Mouse (Mus musculus): ENCODE results near the gene Grik5. TPM values are rescaled to one million over a fixed set of nuclear protein-coding genes. Genes with fewer than 3 reads are reported as not detected.
A peak's percentile ranks its signal among the peaks of the same experiment; 100 is the strongest.

Grik5 gene
- polyA plus RNA-seq, 1 experiment from 2014 or later, result 7.0 TPM

- Histone ChIP-seq H3K4me2 (ENCODE audit: low read length) (no peak overlapping the region), H3K36me3 (ENCODE audit: control insufficient read depth, insufficient read depth, low read length) (peaks cover 7% of the 10 kb centered on the region; the same call in 1 of the 2 replicates), H3K9ac (ENCODE audit: low read length) (no peak overlapping the region), H3K9me3 (ENCODE audit: control insufficient read depth, low read length) (no peaks in the 10 kb centered on the region), H3K4me3 (ENCODE audit: low read depth, low read length) (no peak overlapping the region), H3K27me3 (replicated peaks; ENCODE audit: control insufficient read depth, insufficient read depth, low read length) (peaks cover 85% of the 10 kb centered on the region), H3K27ac (ENCODE audit: low read depth) (no peak overlapping the region), H3K4me1 (replicated peaks; ENCODE audit: control insufficient read depth, insufficient read depth, low read length) (peaks cover 7% of the 10 kb centered on the region; the same call in 1 of the 2 replicates)
- WGBS, result 2% methylated on average over 14 of the region's 17 CpGs
- ATAC-seq (replicated peaks; ENCODE audit: low FRiP score, low TSS enrichment, low read depth) (no peak), DNase-seq (ENCODE audit: low spot score) (peak; percentile 87)
These were observed 63.5 kb downstream of the Grik5 start for GRCm38 (mm10) chr7:25008635-25009034.

DNA sequence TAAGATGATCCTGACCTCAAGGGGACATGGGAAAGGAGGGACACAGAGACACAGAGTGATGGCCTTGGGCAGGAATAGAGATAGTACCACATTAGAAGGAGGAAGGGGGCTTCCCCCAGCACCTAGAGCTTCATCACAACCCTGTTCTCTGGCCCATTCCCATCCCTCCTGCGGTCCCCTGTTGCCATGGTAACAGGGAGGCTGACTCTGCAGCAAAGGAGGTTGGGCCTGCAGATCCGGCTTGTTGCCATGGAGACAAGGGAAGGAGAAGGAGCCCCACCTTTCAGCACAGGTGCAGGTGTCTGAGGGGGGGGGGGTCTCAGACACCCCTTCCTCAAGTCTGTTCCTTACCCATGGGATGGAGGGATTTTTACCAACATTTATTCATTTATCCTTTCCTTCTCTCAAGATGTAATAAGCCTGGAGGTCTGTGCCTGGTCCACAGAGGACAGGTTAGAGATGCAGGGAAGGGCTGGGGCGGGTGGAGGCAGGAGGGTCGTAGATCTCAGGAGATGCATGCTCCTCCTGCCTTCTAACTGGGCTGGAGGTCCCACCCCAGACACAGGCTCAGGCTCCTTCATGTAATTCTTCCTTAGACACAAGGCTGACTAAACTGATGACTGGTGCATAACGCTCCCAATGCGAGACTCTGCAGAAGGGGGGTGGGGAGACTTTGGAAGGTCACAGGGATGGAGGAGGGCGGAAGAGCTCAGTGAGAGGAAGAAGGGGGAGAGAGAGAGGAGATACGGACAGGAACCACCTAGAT lies 64.4 kb downstream of the Grik5 start:
- Histone ChIP-seq H3K9ac (ENCODE audit: low read length) (no peak overlapping the region), H3K4me2 (ENCODE audit: low read length) (no peak overlapping the region), H3K27me3 (replicated peaks; ENCODE audit: control insufficient read depth, insufficient read depth, low read length) (peaks cover 85% of the 10 kb centered on the region), H3K27ac (ENCODE audit: low read depth) (no peak overlapping the region), H3K4me3 (ENCODE audit: low read depth, low read length) (no peak overlapping the region), H3K9me3 (ENCODE audit: control insufficient read depth, low read length) (no peaks in the 10 kb centered on the region), H3K36me3 (ENCODE audit: control insufficient read depth, insufficient read depth, low read length) (0 out of 2 replicates have a peak, but pooled peaks cover 5% of the 10 kb centered on the region), H3K4me1 (replicated peaks; ENCODE audit: control insufficient read depth, insufficient read depth, low read length) (peaks cover 7% of the 10 kb centered on the region; the same call in 1 of the 2 replicates)
- no peak for DNase-seq (ENCODE audit: low spot score)
- WGBS, result 29% methylated on average over 8 of the region's 8 CpGs
- ATAC-seq (replicated peaks; ENCODE audit: low FRiP score, low TSS enrichment, low read depth), result no peak

DNA sequence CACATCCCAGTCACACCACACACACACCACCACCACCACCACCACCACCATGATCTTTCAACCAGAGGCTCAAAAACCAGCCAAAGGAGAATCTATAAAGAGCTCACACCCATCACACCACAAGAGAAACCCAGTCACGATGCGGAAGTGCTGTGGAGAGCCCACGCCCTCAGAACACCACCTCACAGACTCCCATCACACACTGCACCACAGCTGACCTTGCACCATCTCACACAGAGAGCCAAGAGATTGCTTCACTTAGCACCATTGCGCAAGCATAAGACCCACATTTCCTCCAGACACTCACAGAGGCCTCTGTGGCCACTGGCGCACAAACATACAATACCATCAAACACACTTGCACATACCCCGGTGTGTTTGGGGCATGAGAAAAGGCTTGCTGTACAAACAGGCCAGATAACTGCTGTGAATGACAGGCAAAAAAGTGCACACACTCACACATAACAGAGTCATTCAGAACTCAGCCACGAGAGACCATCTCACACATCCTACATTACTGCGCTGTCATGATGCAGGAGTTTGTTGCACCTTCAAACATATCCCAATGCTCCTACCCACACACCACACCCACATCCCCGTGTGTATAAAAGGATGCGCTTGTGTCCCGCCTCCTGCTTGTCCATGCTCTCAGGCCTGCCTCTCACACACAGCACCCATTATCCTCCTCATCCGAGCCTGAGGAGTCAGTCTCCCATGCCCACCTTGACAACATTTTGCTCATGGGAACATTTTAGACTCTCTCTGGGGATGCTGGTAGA lies 65.4 kb downstream of the Grik5 start:
- no peak for DNase-seq (ENCODE audit: low spot score)
- Histone ChIP-seq H3K4me3 (ENCODE audit: low read depth, low read length) (no peak overlapping the region), H3K4me1 (replicated peaks; ENCODE audit: control insufficient read depth, insufficient read depth, low read length) (peaks cover 7% of the 10 kb centered on the region; the same call in 1 of the 2 replicates), H3K4me2 (ENCODE audit: low read length) (no peak overlapping the region), H3K27me3 (replicated peaks; ENCODE audit: control insufficient read depth, insufficient read depth, low read length) (peaks cover 77% of the 10 kb centered on the region), H3K27ac (ENCODE audit: low read depth) (no peak overlapping the region), H3K9ac (ENCODE audit: low read length) (no peak overlapping the region), H3K36me3 (ENCODE audit: control insufficient read depth, insufficient read depth, low read length) (0 out of 2 replicates have a peak, but pooled peaks cover 4% of the 10 kb centered on the region), H3K9me3 (ENCODE audit: control insufficient read depth, low read length) (no peaks in the 10 kb centered on the region)
- 75% methylated on average over 12 of the region's 12 CpGs for WGBS
- no peak for ATAC-seq (replicated peaks; ENCODE audit: low FRiP score, low TSS enrichment, low read depth)

DNA sequence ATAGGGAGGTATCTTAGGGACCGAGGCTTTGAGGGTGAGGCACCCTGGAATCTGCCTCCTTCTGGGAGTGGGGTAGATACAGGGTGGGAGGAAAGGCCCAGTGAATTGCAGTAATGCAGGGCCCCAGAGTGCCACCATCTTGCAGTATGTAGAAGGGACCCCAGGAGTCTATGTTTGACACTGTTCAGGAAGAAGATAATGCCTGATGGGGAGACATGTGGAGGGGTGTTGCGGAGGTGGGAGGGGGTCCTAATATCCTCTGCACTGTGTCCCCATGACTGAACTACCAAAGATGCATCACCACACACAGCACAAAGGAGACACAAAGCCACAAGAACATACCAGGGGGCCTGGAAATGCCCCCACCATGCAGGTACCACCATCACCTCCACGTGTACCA lies 66.0 kb downstream of the Grik5 start:
- no peak overlapping the region for H3K27ac ChIP-seq (ENCODE audit: low read depth)
- no peak for DNase-seq (ENCODE audit: low spot score)
- 71% methylated on average over 3 of the region's 3 CpGs for WGBS
- H3K4me1 ChIP-seq (replicated peaks; ENCODE audit: control insufficient read depth, insufficient read depth, low read length), result peaks cover 7% of the 10 kb centered on the region; the same call in 1 of the 2 replicates
- H3K27me3 ChIP-seq (replicated peaks; ENCODE audit: control insufficient read depth, insufficient read depth, low read length), result peaks cover 71% of the 10 kb centered on the region
- no peak overlapping the region for H3K9ac ChIP-seq (ENCODE audit: low read length)
- no peak overlapping the region; the same call in 1 of the 2 replicates for H3K4me3 ChIP-seq (ENCODE audit: low read depth, low read length)
- H3K36me3 ChIP-seq (ENCODE audit: control insufficient read depth, insufficient read depth, low read length), result no peaks in the 10 kb centered on the region
- ATAC-seq (replicated peaks; ENCODE audit: low FRiP score, low TSS enrichment, low read depth), result 0 out of 2 replicates have a peak, but pooled peaks have one; percentile 4
- H3K4me2 ChIP-seq (ENCODE audit: low read length), result peak overlapping the region; percentile 64
- no peaks in the 10 kb centered on the region for H3K9me3 ChIP-seq (ENCODE audit: control insufficient read depth, low read length)

DNA sequence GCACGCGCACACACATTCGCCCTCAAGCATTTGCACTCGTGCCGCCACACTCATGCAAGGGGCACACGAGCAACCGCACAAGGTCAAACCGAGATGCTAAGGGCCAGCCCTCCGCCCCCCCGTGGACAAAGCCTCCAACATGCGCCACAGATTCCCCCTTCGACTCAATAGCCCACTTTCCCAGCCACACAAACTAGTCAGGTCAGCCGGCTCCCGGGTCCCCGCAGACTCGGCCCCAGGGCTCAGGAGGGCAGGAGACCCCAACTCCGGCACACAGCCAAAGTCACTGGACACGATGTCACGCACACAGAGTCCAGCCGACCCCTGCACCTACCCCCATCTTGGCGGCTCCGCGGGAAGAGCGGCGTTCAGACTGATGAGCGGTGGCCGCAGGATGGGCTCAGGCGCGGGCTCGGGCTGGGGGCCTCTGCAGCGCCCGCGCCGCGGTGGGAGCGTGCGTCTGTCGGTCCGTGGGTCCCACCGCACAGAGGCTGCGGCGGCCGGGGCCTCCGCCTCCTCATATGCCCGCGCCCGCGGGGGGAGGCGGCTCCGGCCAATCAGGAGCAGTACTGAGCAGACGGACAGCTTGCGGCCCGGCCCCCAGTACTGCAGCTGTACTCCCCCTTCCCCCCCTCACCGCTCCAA lies 66.6 kb downstream of the Grik5 start, which contains the start of gene Atp1a3:
Atp1a3 (minus strand) TSS at position 538 of the 645 bp plus-strand sequence.
- Histone ChIP-seq H3K27ac (ENCODE audit: low read depth) (no peak within 1 kb of the TSS), H3K4me1 (replicated peaks; ENCODE audit: control insufficient read depth, insufficient read depth, low read length) (peaks cover 7% of the 10 kb centered on the region; the same call in 1 of the 2 replicates), H3K4me2 (ENCODE audit: low read length) (peak within 1 kb of the TSS; percentile 64), H3K36me3 (ENCODE audit: control insufficient read depth, insufficient read depth, low read length) (no peaks in the 10 kb centered on the region), H3K9ac (ENCODE audit: low read length) (0 out of 2 replicates have a peak within 1 kb of the TSS, but pooled peaks have one; percentile 22), H3K9me3 (ENCODE audit: control insufficient read depth, low read length) (no peaks in the 10 kb centered on the region), H3K27me3 (replicated peaks; ENCODE audit: control insufficient read depth, insufficient read depth, low read length) (peaks cover 65% of the 10 kb centered on the region), H3K4me3 (ENCODE audit: low read depth, low read length) (peak within 1 kb of the TSS; percentile 32)
- ATAC-seq (replicated peaks; ENCODE audit: low FRiP score, low TSS enrichment, low read depth) (peak; percentile 61), DNase-seq (ENCODE audit: low spot score) (no peak)
- 2% methylated on average over 47 of the region's 54 CpGs for WGBS

DNA sequence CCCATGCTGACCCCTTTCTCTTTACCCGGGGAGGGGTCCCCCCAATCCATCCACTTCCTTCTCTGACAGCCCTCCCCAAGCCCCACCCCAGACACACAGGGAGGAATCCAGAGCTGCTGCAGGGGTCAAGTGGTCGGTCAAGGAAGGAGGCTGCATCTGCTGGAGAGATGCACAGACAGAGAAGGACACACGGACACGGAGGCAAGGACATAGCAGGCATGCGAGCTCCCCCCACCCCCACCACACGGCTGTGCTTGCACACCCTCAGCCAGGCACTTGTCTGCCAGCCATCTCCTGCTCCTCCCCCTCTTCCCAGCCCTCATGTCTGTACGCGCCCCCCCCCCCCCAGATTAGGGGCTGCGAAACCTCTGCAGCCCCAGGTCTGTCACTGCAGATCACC lies 67.3 kb downstream of the Grik5 start:
- Histone ChIP-seq H3K4me1 (replicated peaks; ENCODE audit: control insufficient read depth, insufficient read depth, low read length) (peaks cover 7% of the 10 kb centered on the region; the same call in 1 of the 2 replicates), H3K9me3 (ENCODE audit: control insufficient read depth, low read length) (no peaks in the 10 kb centered on the region), H3K9ac (ENCODE audit: low read length) (no peak overlapping the region), H3K36me3 (ENCODE audit: control insufficient read depth, insufficient read depth, low read length) (no peaks in the 10 kb centered on the region), H3K4me2 (ENCODE audit: low read length) (no peak overlapping the region), H3K27me3 (replicated peaks; ENCODE audit: control insufficient read depth, insufficient read depth, low read length) (peaks cover 57% of the 10 kb centered on the region), H3K27ac (ENCODE audit: low read depth) (no peak overlapping the region), H3K4me3 (ENCODE audit: low read depth, low read length) (no peak overlapping the region)
- 43% methylated on average over 6 of the region's 9 CpGs for WGBS
- DNase-seq (ENCODE audit: low spot score) (no peak), ATAC-seq (replicated peaks; ENCODE audit: low FRiP score, low TSS enrichment, low read depth) (no peak)

- DNase-seq (ENCODE audit: low spot score) (no peak), ATAC-seq (replicated peaks; ENCODE audit: low FRiP score, low TSS enrichment, low read depth) (no peak)
- Histone ChIP-seq H3K9ac (ENCODE audit: low read length) (no peak overlapping the region), H3K4me3 (ENCODE audit: low read depth, low read length) (no peak overlapping the region), H3K9me3 (ENCODE audit: control insufficient read depth, low read length) (no peaks in the 10 kb centered on the region), H3K36me3 (ENCODE audit: control insufficient read depth, insufficient read depth, low read length) (no peaks in the 10 kb centered on the region), H3K27me3 (replicated peaks; ENCODE audit: control insufficient read depth, insufficient read depth, low read length) (peaks cover 48% of the 10 kb centered on the region), H3K4me2 (ENCODE audit: low read length) (no peak overlapping the region), H3K4me1 (replicated peaks; ENCODE audit: control insufficient read depth, insufficient read depth, low read length) (peaks cover 7% of the 10 kb centered on the region; the same call in 1 of the 2 replicates), H3K27ac (ENCODE audit: low read depth) (no peak overlapping the region)
- 82% methylated on average over 8 of the region's 8 CpGs for WGBS
These were observed 68.2 kb downstream of the Grik5 start for GRCm38 (mm10) chr7:25003820-25004388.

DNA sequence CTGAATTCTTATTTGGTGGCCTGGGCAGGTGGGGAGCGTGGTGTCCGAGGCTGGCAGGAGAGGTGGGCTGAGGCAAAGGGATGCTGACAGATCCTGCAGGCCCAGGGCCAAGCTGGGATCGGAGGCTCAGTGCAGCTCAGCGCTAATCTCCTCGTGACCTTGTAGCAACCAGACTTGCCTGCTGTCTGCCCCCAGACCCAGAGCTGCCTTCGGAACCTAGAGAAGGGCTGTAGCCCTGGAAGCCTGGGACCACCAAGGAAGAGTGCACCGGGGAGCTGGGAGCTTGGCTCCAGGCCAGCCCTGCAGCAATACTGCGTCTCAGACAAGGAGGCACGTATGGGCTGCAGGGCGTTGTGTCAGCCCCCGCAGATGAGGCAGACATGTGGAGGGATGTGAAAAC lies 68.9 kb downstream of the Grik5 start:
- WGBS, result 22% methylated on average over 11 of the region's 11 CpGs
- ATAC-seq (replicated peaks; ENCODE audit: low FRiP score, low TSS enrichment, low read depth), result no peak

More for the DNA sequence above, 68.9 kb downstream of the Grik5 start:
- no peaks in the 10 kb centered on the region for H3K9me3 ChIP-seq (ENCODE audit: control insufficient read depth, low read length)
- H3K36me3 ChIP-seq (ENCODE audit: control insufficient read depth, insufficient read depth, low read length), result no peaks in the 10 kb centered on the region
- H3K4me1 ChIP-seq (replicated peaks; ENCODE audit: control insufficient read depth, insufficient read depth, low read length), result peaks cover 7% of the 10 kb centered on the region; the same call in 1 of the 2 replicates
- H3K27ac ChIP-seq (ENCODE audit: low read depth), result no peak overlapping the region
- no peak overlapping the region for H3K9ac ChIP-seq (ENCODE audit: low read length)
- no peak for DNase-seq (ENCODE audit: low spot score)
- H3K4me3 ChIP-seq (ENCODE audit: low read depth, low read length), result no peak overlapping the region
- H3K27me3 ChIP-seq (replicated peaks; ENCODE audit: control insufficient read depth, insufficient read depth, low read length), result peaks cover 42% of the 10 kb centered on the region
- no peak overlapping the region for H3K4me2 ChIP-seq (ENCODE audit: low read length)
